18 mouse cellular contexts compared by ENCODE assay signal in genomic region chr12:53229419-53229818, GRCm38 (mm10). TPM values are rescaled to one million over a fixed set of nuclear protein-coding genes. Genes with fewer than 3 reads are reported as not detected.
DNase-seq lines count a peak whose midpoint lies in the region; ATAC-seq and TF ChIP-seq lines count a peak whose summit lies in the region.
"Had no signal": no experiment of that assay in that cellular context is flagged by ENCODE, and none has a peak within 500 bp of the region (broad histone marks: within the 10 kb centered on the region; RNA-seq: fewer than 3 reads in every experiment).

No protein-coding gene starts in this region.

- DNase-seq in gastrocnemius, adult 2 months: no peak
- DNase-seq in gastrocnemius, adult 8-10 months (ENCODE audit: low spot score in 2 of 2): no peak
- no peak for DNase-seq in kidney, postnatal 0 days (ENCODE audit: low spot score)
- DNase-seq in kidney, postnatal 10 days: no peak
- DNase-seq in CH12.LX (ENCODE audit: extremely low read depth): no peak
- DNase-seq in stomach, postnatal 0 days (ENCODE audit: low spot score): no peak
- DNase-seq in left cerebral cortex, postnatal 14 days (ENCODE audit: low spot score in 2 of 2): no peak
- DNase-seq: adrenal gland, postnatal 14 days; cerebellum, adult 18-20 months; cerebellum, postnatal 10 days; forebrain, postnatal 0 days; gastrocnemius, postnatal 14 days had no signal

- intact Hi-C loops in gastrocnemius, adult 2 months (cut with DNase I): no loop called here
- intact Hi-C loops in left cerebral cortex, postnatal 14 days (cut with DNase I): no loop called here

- no peaks in the 10 kb centered on the region for H3K36me3 ChIP-seq in kidney, postnatal 0 days (ENCODE audit: insufficient read depth, low read length)
- no peaks in the 10 kb centered on the region for H3K36me3 ChIP-seq in CH12.LX (replicated peaks in 1 of 2; ENCODE audit: control insufficient read depth in 1 of 2, insufficient read depth in 1 of 2, low read length in 1 of 2)
- H3K36me3 ChIP-seq in stomach, postnatal 0 days (ENCODE audit: control insufficient read depth, insufficient read depth, low read length): no peaks in the 10 kb centered on the region
- H3K36me3 ChIP-seq: embryonic facial prominence, embryonic 10.5 days; heart, embryonic 13.5 days; hindbrain, embryonic 13.5 days had no signal

- TF ChIP-seq RAD21 in CH12.LX (IDR thresholded peaks at IDR 0.05; ENCODE audit: low read depth, low read length): peak; percentile 66

- no peak for ATAC-seq in kidney, postnatal 0 days (replicated peaks; ENCODE audit: low FRiP score, low read depth)
- no peak for ATAC-seq in stomach, postnatal 0 days (ENCODE audit: low FRiP score, low TSS enrichment)
- ATAC-seq: forebrain, embryonic 13.5 days; forebrain, postnatal 0 days; hindbrain, postnatal 0 days had no signal

- no peak overlapping the region for H3K4me2 ChIP-seq in kidney, postnatal 0 days (ENCODE audit: low read length)
- no peak overlapping the region for H3K4me2 ChIP-seq in CH12.LX (ENCODE audit: insufficient read depth, low read depth, poor library complexity, severe bottlenecking)
- no peak overlapping the region for H3K4me2 ChIP-seq in stomach, postnatal 0 days (replicated peaks; ENCODE audit: low read depth)
- H3K4me2 ChIP-seq: forebrain, embryonic 13.5 days; heart, embryonic 13.5 days; hindbrain, embryonic 13.5 days had no signal

- no peaks in the 10 kb centered on the region for H3K9me3 ChIP-seq in kidney, postnatal 0 days (replicated peaks; ENCODE audit: low read length)
- no peaks in the 10 kb centered on the region for H3K9me3 ChIP-seq in CH12.LX (replicated peaks; ENCODE audit: low read length)
- no peaks in the 10 kb centered on the region for H3K9me3 ChIP-seq in stomach, postnatal 0 days (ENCODE audit: control insufficient read depth, low read length)
- H3K9me3 ChIP-seq: embryonic facial prominence, embryonic 10.5 days; forebrain, embryonic 13.5 days; heart, embryonic 13.5 days; hindbrain, embryonic 13.5 days had no signal

- peak; percentile 10; the same call in 1 of the 2 replicates for TF ChIP-seq CTCF in gastrocnemius, adult 2 months (IDR thresholded peaks at IDR 0.05)
- peak; percentile 31; the same call in 1 of the 2 replicates for TF ChIP-seq CTCF in kidney, postnatal 0 days (IDR thresholded peaks at IDR 0.05; ENCODE audit: low read depth)
- TF ChIP-seq CTCF in CH12.LX (conservative IDR thresholded peaks at IDR 0.05 in 1 of 2, IDR thresholded peaks at IDR 0.05 in 1 of 2; ENCODE audit: low read depth in 2 of 2, low read length in 2 of 2): peak in 1 of 2 experiments; percentile 56; a peak in 2 of 4 replicates
- TF ChIP-seq CTCF in stomach, postnatal 0 days (IDR thresholded peaks at IDR 0.05; ENCODE audit: low read depth): peak; percentile 32; the same call in 1 of the 2 replicates

- no peaks in the 10 kb centered on the region for H3K79me2 ChIP-seq in CH12.LX (replicated peaks; ENCODE audit: control insufficient read depth, extremely low read depth, insufficient read depth, poor library complexity, severe bottlenecking)

- H3K9ac ChIP-seq in kidney, postnatal 0 days (ENCODE audit: low read depth, low read length): no peak overlapping the region
- no peak overlapping the region for H3K9ac ChIP-seq in CH12.LX (ENCODE audit: insufficient read depth, low read depth)
- H3K9ac ChIP-seq in stomach, postnatal 0 days (ENCODE audit: low read length): no peak overlapping the region
- H3K9ac ChIP-seq: forebrain, embryonic 13.5 days; forebrain, postnatal 0 days; heart, embryonic 13.5 days; hindbrain, embryonic 13.5 days had no signal

- TF ChIP-seq POLR2A in CH12.LX (IDR thresholded peaks at IDR 0.05; ENCODE audit: low read depth, low read length): no peak

- no peaks in the 10 kb centered on the region for H3K4me1 ChIP-seq in kidney, postnatal 0 days (replicated peaks; ENCODE audit: insufficient read depth, low read length)
- H3K4me1 ChIP-seq in CH12.LX (ENCODE audit: control insufficient read depth in 1 of 2, insufficient read depth in 2 of 2): peaks cover 0 to 26% of the 10 kb centered on the region in 2 experiments; a peak in 2 of 4 replicates
- H3K4me1 ChIP-seq in stomach, postnatal 0 days (replicated peaks; ENCODE audit: control insufficient read depth, insufficient read depth): no peaks in the 10 kb centered on the region
- H3K4me1 ChIP-seq: embryonic facial prominence, embryonic 10.5 days; forebrain, embryonic 13.5 days; heart, embryonic 13.5 days; hindbrain, embryonic 13.5 days had no signal

- H3K4me3 ChIP-seq in gastrocnemius, adult 2 months: no peak overlapping the region
- H3K4me3 ChIP-seq in kidney, postnatal 0 days (replicated peaks; ENCODE audit: low read depth, low read length): no peak overlapping the region
- no peak overlapping the region for H3K4me3 ChIP-seq in CH12.LX (replicated peaks in 1 of 3; ENCODE audit: low read depth in 2 of 3, low read length in 2 of 3, poor library complexity in 1 of 3)
- H3K4me3 ChIP-seq in stomach, postnatal 0 days (ENCODE audit: low read depth, low read length): no peak overlapping the region
- H3K4me3 ChIP-seq: embryonic facial prominence, embryonic 10.5 days; forebrain, embryonic 13.5 days; heart, embryonic 13.5 days; hindbrain, embryonic 13.5 days had no signal

- H3K27me3 ChIP-seq in kidney, postnatal 0 days (ENCODE audit: insufficient read depth, low read length): no peaks in the 10 kb centered on the region
- H3K27me3 ChIP-seq in CH12.LX (replicated peaks): no peaks in the 10 kb centered on the region
- H3K27me3 ChIP-seq in stomach, postnatal 0 days (ENCODE audit: control insufficient read depth, insufficient read depth, low read length): no peaks in the 10 kb centered on the region
- H3K27me3 ChIP-seq: forebrain, embryonic 13.5 days; heart, embryonic 13.5 days; hindbrain, embryonic 13.5 days had no signal

- no peak overlapping the region for H3K27ac ChIP-seq in gastrocnemius, adult 2 months
- no peak overlapping the region for H3K27ac ChIP-seq in kidney, postnatal 0 days
- no peak overlapping the region for H3K27ac ChIP-seq in CH12.LX (ENCODE audit: insufficient read depth, low read depth)
- H3K27ac ChIP-seq in stomach, postnatal 0 days (replicated peaks): no peak overlapping the region
- H3K27ac ChIP-seq: embryonic facial prominence, embryonic 10.5 days; forebrain, embryonic 13.5 days; heart, embryonic 13.5 days; hindbrain, embryonic 13.5 days; hindbrain, postnatal 0 days had no signal

- dilution Hi-C loops in CH12.LX (cut with MboI; ENCODE audit: extremely low pct_ligation_motif_present, extremely low pct_unique_long_range_greater_than_20kb, low sequenced_read_pairs): no loop called here

- no peak for TF ChIP-seq EP300 in CH12.LX (IDR thresholded peaks at IDR 0.05; ENCODE audit: low read length)
- no peak for TF ChIP-seq EP300 in stomach, postnatal 0 days (optimal IDR thresholded peaks at IDR 0.05)

- in situ Hi-C loops in CH12.LX (cut with MboI; ENCODE audit: low pct_ligation_motif_present, low pct_unique_long_range_greater_than_20kb, low sequenced_read_pairs): loop anchor here (10.0 to 25.0 kb wide), 3 partner anchors 185 to 808 kb away; no protein-coding TSS in a partner anchor

- WGBS in kidney, postnatal 0 days: 55% methylated on average over 2 of the region's 2 CpGs
- WGBS in stomach, postnatal 0 days: 60% methylated on average over 2 of the region's 2 CpGs

TF ChIP-seq in CH12.LX, 34 proteins besides CTCF, POLR2A, EP300 and RAD21:
- no peak for TF ChIP-seq ZC3H11A (IDR thresholded peaks at IDR 0.05; ENCODE audit: low read depth, low read length)
- peak; percentile 61 for TF ChIP-seq SMC3 (IDR thresholded peaks at IDR 0.05; ENCODE audit: low read depth, low read length)

RNA-seq across cellular contexts. Expression of gene Npas3, which starts 19.1 kb away (rescaled TPM):
- total RNA-seq in gastrocnemius, adult 2 months (2021): under 1 TPM in 1 of 2 experiments, not detected in 1; 0.22 TPM
- total RNA-seq in gastrocnemius, adult 8-10 months (2022): under 1 TPM in 1 of 4 experiments, not detected in 3; 0.07 TPM
- 1.2 and 2.1 TPM in 2 replicates for polyA plus RNA-seq in kidney, postnatal 0 days (2015; fragmentation: Nextera tagmentation; extraction: Ambion mirVana)
- 0.71 TPM in 1 of 2 replicates, not detected in the other for total RNA-seq in CH12.LX (2012; rRNA removed)
- 0.07 and 0.13 TPM in 2 replicates for total RNA-seq in CH12.LX (2014; rRNA removed)
- 0.13 and 0.18 TPM in 2 replicates for polyA plus RNA-seq in CH12.LX (2012; ENCODE audit: insufficient read length, low read depth)
- polyA plus RNA-seq in stomach, postnatal 0 days (2015; fragmentation: Nextera tagmentation; extraction: Ambion mirVana): 0.61 and 1.2 TPM in 2 replicates
- 10 to 100 TPM; 17.1 to 30.1 TPM for total RNA-seq in left cerebral cortex, postnatal 14 days (2021)
- total RNA-seq: hematopoietic stem cell, adult 5-6 weeks had no signal

Comparison
In these comparisons a context has a peak if more than half of its experiments do, and no peak if none do; other contexts are left out.
1. RNA of gene Npas3, which starts 19.1 kb away (total RNA-seq): 17.1 to 30.1 TPM in left cerebral cortex, postnatal 14 days; 0.22 TPM in gastrocnemius, adult 2 months, 0.07 to 0.71 TPM in CH12.LX and 0.07 TPM in gastrocnemius, adult 8-10 months; every median in the first group is over 10 times any median in the second.